Mouse (Mus musculus) thymus, adult 18-20 months (tissue): ENCODE measurements around the gene D130043K22Rik.
A peak's percentile ranks its signal among the peaks of the same experiment; 100 is the strongest.

Source experiments
- DNase-seq, 2 experiments: peaks; one replicate each; pipeline ENCODE4 v3.0.0; 2022; ENCODE audit warnings: mixed read lengths in 2 of 2

D130043K22Rik gene

DNA sequence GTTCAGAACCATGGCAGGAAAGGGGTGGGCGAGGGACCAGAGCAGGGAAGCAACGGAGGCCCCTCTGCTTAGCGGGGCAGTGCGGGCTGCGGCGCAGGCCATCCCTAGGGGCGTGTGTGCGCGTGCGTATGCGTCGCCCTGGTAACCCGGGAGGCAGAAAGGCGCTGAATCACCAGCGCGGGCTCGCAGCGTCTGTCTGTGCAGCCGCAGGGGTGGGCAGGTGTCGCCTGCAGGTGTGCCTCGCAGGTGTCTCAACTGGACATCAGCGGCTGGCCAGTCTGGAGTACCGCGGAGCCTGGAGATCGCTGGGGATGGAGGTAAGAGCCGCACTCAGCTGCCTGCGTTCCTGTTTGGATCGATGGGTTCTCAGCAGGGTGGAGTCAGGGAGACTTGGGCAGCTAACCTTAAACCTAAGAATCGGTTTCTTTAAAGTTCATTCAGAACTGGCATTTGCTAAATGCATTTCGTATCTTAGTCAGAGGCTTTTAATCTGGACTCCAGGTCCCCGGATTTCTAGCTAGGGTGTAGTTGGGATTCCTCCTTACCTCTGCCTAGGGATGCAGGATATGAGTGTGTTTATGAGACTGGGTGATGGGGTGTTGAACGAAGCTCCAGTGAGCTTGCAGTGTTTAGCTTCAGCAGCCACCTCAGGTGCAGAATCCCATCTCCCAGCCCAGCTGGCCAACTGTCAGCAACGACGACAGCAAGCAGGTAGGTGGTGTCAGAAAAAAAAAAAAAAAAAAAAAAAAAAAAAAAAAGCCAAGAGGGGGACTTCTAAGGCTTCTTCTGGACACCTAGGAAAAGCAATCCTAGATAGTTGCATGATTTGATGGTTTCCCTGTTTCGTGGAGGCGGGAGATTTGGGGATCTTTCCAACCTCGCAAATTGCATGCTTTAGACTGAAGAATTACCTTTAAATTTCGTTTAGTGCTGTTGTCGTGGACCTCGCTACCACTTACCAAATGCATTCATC lies at the start of gene D130043K22Rik:
Gene D130043K22Rik, plus strand, starts transcription at position 153 of the 973 bp plus-strand sequence.
- DNase-seq: peak in 1 of 2 experiments; percentile 15

DNA sequence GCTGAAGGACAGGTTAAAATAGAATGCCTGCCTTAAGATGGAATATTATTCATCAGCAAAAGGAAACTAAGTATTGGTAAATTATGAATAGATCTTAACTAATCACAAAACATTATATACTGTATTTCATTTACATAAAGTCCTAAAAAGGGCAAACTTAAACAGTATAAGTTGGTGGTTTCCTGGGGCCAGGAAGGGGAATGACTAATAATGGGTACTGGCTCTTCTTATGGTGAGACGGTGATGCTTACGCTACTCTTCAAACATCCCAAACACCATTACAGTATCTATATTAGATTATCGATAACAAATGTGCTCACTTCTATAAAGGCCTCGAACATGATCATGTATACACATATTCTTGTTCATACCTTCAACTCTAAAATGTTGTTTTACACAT lies 46.2 kb upstream of the D130043K22Rik start:
- DNase-seq: no peak

DNA sequence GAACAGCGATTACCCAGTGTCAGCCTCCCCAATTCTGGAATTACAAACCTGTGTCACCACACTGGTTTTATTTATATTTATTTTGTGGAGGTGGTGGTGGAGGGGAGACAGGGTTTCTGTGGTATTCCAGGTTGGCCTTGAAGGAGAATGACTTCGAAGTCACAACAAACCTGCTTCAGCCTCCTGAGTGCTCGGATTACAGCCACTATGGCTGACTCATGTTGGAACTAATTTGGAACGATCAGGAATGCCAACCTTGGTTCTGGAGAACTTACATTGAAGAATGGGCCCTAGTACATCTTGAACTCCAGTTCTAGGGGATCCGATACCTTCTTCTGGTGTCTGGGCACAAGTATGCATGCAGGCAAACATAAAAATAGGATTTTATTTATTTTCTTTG lies 45.6 kb upstream of the D130043K22Rik start:
- DNase-seq: no peak

DNA sequence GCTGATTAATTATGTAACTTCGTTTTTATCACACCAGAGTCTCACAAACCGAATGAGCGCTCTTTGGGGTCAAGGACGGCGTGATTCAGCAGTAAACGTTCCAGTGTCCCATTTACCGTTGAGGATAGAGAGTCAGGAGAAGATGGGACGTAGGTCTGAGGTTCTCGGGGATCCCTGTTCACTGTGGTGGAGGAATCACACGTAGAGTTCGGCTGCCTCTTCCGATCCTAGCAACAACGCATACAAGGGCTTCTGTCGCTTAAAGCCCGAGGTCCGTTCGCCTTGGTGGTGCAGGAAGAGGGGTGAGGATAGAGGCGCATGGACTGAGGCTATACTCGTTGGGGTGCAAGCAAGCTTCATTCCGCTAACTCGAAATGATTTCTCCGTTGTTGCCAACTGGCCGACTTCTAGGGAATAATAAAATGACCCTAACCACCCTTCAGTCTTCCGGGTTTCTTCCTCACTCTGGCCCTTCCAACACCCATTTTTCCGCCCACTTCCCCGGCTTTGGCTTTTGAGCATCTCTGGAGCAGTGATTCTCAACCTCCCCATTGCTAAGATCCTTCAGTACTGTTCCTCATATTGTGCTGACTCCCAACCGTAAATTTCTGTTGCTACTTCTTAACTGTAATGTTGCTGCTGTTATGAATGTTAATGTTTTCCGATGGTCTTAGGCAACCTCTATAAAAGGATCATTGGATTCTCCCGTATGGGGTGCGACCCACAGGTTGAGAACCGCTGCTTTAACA lies 44.8 kb upstream of the D130043K22Rik start:
- DNase-seq: peak; percentile 13 to 42

DNA sequence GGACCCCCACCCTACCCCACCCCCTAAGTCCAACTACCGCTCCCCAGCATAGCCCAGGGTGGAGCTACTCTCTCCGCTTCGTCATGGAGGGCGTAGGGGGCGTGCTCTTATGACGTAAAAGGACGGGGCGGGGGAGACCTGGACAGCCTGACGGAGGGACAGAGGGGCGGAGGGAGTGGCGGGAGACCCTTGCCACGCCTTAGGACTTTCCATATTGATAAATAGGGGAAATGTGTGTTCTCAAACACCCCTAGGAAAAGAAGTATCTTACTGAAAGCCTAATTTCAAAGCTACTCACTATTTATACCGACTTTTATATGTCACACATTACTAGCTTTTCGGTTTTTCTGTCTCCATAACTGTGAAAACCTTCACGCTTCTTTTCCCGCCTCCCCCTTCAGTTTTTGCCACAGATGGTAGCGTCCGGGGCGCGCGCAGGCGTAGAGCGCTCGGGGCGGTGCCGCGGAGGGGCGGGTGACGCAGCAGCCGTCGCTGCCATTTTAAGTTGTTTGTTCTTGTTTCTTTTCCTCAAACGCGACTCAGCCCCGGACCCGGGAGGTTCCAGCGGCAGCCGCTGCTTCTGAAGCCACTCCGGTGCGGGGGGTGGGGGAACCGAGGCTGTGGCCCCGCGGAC lies 44.1 kb upstream of the D130043K22Rik start:
- DNase-seq: peak; percentile 96 to 97

DNA sequence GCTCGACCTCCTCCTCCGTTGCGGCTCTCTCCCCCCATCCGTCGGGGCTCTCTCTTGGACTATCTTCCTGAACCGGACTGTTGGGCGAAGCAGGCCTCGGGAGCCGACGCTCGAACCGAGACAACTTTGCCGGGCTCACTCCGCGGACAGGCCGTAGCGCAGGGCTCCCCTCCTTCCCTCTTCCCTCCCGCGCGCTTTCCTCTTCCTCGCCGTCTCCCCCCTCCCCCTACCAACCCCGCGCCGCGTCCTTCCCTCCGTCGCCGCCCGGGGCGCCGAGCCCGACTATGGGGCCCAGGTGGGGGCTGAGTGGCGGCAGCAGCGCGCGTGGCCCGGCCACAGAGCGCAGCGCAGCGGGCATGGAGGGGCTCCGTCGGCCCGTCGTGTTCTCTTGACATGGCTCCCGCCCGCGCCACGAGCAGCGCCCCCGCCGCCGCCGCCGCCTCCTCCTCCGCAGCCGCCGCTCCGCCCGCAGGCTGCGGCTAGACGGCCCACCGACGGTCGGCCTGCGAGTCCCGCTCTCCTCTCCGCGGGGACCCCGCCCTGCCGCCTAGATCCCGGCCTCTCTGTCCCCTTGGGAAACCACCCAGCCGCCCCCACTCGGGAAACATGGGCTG lies 43.5 kb upstream of the D130043K22Rik start, which contains the start of gene BC005537:
Gene BC005537, plus strand, starts transcription at position 350 of the 614 bp plus-strand sequence.
- no peak for DNase-seq

DNA sequence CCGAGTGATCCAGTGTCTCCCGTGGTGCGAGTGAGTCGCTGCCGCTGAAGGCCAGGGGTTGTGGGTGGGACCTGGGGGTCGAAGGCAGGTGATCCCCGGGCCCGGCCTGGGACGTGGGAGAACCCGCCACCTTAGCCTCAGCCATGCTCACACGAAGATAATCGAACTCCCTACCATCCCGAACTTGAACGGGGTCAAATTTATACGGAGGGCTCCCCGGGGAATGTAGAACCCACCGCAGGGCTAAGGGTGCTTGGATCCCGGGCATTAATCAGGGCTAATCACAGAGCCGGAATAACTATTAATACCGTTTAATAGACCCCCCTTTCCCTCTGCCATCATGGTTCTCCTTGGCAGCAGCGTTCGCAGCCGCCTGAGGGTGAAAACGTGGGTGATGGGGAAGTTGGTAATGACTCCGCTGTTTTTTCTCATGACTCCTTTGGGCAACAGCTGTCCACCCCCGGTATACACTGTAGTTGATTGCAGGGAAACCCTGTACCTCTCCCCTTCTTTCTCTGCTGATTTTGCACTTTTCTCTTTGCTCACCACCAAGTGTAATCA lies 42.7 kb upstream of the D130043K22Rik start:
- peak; percentile 28 to 35 for DNase-seq

DNA sequence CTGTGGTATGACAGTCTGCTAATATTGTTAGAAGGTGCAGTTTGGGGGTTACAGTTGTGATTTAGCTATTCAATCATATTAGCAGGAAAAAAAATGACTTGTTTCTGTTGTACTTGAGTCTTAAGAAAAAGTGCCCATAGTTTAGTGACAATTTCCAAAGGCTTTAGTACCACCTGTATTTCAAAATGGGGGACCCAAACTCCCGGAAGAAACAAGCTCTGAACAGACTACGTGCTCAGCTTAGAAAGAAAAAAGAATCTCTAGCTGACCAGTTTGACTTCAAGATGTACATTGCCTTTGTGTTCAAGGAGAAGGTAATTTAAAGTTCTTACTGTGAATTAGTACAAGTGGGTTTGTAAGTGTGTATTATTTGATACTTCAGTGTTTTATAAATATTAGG lies 41.7 kb upstream of the D130043K22Rik start:
- no peak for DNase-seq

DNA sequence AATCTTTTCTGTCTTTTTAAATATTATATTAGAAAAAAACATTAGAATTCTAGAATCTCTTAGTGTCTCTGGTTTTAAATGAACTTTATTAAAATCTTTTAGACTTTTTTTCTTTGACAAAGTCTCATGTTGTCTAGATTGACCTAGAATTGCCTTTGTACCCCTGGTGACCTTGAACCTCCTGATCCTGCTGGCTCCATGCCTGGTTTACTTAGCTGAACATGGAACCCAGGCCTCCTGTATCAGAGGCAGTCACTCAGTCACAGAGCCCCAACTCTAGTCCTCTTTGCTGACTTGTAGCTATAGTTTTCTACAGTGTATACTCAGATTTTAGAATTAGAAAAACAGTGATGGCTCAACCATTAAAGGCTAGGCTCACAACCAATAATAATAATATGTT lies 38.9 kb upstream of the D130043K22Rik start:
- DNase-seq: no peak

DNA sequence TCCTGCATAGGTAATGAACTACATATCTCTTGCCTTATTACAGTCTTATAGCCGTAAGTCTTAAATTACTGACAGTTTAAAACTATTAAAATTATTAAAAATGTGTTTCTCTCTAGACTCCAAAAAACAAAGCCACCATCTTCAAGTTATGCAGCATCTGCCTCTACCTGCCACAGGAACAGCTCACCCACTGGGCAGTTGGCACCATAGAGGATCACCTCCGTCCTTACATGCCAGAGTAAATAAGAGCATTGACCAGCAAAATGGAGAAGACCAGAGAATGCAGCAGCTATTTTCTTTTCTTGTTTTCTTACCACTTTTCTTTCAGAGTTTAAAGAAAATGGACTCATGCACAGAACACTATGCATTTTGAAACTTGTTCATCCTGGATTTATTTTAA lies 32.4 kb upstream of the D130043K22Rik start:
- DNase-seq: no peak

DNA sequence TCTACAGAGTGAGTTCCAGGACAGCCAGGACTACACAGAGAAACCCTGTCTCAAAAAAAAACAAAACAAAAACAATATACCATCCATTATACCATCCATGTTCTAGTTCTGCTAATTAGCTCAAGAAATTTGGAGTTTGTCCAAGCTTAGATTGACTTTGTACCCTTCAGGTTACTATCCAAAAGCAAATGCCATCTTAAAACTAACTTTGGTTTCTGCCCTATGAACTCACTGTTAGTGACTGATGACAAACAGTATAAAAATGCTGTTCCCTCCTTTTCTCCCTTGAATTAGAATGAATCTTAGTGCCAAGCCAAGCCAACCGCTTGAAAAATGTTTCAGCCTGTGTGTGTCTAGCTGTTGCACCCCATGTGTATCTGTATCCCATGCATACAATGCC lies 30.3 kb upstream of the D130043K22Rik start:
- DNase-seq: no peak

DNA sequence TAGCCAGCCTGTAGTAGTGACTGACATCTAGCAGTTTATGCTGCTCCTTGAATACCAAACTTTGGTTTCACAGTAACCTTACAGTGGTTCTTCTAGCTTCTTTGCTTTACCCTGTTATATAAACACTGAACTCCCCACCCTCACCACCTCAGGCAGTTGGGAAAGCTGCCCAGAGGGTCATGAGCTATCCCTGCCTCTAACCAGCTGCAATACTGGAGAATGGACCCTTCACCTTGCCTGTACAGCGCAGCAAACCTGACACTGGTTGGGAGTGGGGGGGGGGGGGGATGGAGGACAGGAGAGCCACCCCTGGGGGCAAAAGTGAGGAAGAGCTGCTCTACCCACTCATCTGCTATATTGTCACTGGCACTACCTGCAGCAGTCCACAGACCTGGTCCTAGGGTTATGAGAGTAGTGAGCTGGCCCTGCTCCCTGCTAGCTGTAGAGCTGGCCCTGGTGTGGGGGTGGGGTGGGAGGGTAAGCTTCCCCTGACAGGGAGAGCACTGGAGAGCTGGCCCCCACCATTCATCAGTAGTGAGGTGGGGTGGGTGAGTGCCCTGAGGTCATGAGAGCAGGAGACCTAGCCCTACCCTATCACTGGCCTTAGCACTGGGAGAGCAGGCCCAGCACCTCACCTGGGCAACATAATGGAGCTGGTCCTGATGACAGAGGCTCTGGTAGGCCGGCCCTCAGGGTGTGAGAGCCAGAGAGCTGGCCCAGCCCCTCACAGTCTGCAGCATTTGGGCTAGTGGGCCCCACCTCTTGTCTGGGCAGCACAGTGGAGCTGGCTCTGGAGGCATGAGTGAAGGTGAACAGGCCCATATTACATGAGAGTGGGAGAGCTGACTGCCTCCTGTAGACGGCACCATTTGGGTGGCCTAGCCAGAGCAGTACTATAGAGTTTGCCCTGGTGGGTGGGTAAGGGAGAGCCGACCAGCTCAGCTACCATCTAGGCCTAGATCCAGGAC lies 28.5 kb upstream of the D130043K22Rik start:
- no peak for DNase-seq

DNA sequence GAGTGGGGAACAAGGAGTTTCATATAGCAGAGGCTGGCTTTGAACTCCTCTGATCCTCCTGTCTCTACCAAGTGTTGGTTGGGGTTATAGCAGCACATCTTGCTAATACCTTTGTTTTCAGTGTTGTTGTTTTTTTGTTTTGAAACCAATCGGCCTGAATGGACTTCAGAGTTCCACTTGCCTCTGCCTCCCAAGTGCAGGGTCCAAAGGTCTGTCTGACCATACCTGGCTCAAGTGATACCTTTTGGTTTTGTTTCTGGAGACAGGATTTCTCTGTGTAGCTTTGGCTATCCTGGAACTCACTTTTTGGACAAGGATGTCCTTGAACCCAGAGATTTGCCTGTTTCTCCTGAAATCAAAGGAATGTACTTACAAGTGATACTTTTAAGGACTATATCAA lies 25.0 kb upstream of the D130043K22Rik start:
- no peak for DNase-seq

DNA sequence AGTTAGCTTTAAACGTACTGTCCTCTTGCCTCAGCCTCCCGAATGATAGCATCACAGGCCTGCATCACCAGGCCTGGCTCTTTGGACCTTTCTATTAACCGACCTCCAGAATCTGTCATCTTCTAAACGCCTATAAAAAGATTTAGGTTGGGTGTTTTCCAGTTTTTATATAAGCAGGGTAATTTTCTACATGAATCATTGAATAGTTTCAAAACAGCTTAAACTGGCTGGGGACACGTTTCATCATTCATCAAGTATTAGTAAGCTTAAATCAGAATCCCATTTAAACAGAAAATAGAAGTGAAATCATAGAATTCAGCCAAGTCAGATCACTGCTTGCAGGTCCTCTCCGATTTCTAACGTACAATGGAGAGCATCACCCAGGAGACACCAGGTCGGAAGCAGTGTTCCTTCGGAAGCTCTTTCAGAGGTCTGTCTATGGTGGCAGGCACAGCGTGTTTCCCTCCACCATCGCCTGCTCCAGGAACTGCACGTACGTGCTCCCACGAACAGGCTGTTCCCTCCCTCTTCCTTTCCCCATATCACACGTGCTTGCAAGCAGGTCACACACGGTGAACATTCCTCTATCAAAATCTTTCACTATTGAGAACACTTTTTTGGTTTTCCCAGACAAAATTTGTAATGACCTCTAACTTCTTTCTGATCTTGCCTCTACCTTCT lies 22.1 kb upstream of the D130043K22Rik start:
- DNase-seq: no peak

DNA sequence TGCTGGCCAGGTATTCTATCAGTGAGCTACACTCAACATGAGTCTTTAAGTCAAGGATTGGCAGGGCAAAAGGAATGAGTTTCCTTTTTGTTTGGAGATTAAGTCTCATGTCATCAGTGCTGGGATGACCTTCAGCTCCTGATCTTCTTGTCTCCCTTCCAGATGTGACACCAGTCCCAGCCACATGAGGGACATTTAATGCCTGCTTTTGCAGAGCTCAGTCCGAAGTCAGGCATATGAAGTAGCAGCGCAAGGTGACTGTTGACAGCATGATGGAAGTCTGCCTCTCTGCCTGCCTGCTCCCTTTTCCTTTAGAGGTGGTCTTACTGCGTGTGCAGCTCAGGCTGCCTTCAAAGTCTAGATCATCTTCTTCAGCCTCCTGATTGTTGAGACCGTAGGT lies 20.3 kb upstream of the D130043K22Rik start:
- no peak for DNase-seq

DNA sequence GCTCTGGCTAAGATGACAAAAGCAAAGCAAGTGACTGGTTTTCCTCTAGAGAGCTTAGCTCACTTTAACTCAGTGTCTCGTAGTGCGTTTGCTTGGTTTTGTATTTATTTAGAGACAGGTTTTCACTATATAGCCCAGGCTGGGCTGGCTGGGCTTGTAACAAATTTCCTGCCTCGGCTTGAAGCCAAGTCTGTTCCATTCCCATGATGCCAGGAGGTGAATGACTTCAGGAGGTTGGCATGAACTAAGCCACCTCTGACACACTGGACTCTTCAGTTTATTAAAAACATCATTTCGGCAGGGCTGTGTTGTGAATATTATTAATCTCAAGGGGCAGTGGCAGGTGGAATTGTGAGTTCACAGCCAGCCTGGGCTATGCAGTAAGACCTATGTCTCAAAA lies 19.3 kb upstream of the D130043K22Rik start:
- no peak for DNase-seq

DNA sequence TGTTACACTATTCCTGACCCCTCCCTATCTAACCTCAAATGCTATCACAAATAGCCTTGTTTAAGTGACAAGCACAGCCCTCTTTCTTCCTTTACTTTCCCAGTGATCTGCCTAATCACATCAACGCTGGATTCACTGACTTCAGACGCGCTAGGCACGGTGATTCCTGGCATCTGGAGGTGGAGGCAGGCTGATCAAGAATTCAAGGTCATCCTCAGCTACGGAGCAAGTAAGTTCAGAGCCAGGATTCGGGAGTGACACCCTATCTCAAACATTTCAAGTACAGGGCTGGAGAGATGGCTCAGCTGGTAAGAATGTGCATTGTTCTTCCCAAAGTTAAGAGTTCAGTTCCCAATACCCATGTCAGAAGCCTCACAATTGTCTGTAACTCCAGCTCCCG lies 18.8 kb upstream of the D130043K22Rik start:
- DNase-seq: no peak

DNA sequence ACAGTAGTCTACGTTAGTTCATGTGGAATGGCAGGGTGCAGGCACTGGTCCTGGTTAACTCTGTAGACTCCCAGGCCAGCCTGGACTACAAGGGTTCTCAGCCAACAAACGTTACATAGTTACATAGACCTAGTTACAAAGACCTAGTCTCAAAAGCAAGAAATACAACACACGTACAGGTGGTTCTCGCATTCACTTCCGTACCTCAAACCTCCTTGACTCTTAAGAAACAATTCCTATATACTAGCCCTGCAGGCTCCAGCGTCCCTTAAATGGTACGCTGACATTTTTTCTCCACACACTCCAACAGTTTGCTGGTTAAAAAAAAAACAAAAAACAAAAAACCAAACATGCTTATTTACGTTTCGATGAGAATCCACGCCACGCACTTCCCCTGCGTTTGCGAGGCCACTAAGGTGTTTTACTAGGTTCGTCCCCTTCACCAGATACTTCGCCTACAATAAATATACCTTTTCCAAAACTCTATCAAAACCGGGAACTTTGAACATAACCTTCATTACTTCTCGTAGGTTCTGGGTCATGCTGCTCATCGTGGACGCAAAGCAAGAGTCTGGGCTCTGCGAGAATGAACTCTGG lies 14.1 kb upstream of the D130043K22Rik start:
- no peak for DNase-seq

DNA sequence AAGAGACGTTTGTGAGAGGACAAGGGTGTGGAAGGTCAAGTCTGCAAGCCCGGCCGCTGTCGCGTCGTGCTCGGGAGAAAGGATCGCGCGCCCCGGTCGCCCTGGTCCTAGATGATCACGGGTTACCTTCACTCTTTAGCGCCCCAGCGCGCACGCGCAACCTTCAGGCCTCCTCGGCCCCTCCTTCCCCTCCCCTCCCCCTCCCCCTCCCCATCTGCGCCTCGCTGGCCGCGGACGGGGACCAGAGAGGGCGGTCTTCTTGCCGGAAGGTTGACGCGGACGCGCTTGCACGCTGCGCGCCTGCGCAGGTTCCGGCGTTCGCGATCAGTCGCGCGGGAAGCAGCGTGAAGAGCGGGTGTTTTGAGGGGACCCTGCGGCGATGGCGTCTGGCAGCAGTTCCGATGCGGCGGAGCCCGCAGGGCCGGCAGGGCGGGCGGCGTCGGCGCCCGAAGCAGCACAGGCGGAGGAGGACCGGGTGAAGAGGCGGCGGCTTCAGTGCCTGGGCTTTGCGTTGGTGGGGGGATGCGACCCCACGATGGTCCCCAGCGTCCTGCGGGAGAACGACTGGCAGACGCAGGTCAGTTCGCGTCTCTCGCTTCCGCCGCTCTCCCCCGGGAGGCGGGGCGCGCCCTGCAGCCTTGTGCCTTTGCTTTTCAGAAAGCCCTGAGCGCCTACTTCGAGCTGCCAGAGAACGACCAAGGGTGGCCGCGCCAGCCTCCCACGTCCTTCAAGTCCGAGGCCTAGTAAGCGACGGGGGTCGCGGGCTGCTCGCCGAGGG lies 13.4 kb upstream of the D130043K22Rik start, which contains the start of the genes Acot13 and Tdp2:
Gene Acot13, minus strand, starts transcription at position 188 of the 778 bp plus-strand sequence.
Gene Tdp2, plus strand, starts transcription at position 327 of the 778 bp plus-strand sequence.
- peak; percentile 91 for DNase-seq
